Mouse (Mus musculus): ENCODE results near the gene Gsx1.
A peak's percentile ranks its signal among the peaks of the same experiment; 100 is the strongest.

Gene Gsx1

GRCm38 (mm10) chr5:147207852-147208251 lies 19.4 kb downstream of the Gsx1 start:
- no peak for DNase-seq

DNA sequence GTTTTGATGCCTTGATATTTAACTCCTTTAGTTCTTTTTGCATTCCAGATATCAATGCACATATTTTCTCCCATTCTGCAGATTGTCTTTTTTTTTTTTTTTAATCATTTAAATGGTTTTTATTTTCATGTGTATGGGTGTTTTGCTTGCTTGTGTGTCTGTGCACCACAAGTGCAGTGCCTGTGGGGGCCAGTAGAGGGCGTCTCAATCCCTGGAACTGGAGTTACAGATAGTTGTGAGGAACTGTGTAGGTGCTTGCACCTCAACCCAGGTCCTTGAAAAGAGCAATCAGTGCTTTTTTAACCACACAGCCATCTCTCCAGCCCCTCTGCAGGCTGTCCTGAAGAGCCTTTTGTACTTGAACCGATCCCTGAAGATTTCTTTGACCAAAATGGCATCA lies 20.0 kb downstream of the Gsx1 start:
- DNase-seq, result no peak

GRCm38 (mm10) chr5:147227354-147228112 lies 39.0 kb downstream of the Gsx1 start:
- peak; percentile 89 for DNase-seq

DNA sequence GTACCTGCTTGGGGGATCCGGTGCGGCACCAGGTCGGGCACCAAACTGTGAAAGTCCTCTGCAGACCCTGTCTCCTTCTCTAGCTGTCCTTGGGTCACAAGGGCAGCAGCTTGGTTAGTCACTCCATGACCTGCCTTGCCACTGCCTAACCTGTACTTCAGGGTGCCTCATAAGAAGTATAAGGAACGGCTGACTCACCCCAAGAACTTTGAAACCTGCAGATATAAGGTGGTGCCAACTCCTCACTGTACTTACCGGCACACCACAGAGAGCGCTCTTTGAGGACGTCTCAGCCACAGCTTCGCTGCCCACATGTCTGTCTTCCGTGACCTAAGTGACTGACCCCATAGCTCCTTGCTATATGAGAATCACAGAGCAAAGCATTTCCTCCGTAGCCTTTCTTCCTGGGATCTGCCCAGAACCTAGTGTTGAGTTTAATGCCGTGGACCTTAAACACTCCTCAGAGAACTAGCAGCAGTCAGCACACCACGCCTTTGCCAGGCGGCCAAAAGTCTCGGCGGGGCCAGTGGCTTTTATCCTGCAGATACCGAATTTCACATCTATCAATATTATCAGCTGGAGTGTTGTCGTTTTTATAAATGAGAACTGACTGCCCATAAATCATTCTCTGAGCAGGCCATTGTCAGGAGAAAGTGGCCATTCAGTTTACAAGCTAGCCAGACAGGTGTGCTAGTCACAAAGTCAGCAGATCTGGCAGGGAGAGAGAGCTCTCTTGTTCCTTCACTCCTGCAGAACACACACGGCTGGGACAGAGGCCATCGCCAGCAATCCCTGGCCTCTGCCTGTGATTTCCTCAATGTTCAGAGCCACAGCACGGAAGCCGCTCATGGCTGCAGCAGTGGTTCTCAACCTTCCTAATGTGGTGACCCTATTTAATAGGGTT lies 47.2 kb downstream of the Gsx1 start:
- no peak for DNase-seq
